Mouse (Mus musculus): ENCODE results near the gene Slc9a3r2.
"Not testable (repeated sequence)": the region's sequence is repeated elsewhere in the genome, so short reads cannot be mapped to it uniquely, and the experiment has no call there.

The Slc9a3r2 gene

DNA sequence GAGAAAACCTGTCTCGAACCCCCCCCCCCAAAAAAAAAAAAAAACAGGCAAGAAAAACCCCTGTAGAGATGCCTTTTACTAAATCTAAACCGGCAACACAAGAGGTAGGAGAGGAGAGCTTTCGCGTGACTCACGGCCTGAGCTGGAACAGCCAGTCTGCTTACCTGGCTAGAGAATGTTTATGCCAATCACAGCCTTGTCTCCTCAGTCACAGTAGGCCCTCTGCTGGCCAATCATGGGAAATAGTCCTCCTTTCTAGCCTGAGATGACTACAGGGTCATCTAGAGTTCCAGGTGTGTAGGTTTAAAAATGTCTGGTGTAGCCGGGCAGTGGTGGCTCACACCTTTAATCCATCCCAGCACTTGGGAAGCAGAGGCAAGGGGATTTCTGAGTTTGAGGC is 17.3 kb upstream of the Slc9a3r2 start:
- CTCF ChIA-PET = no interaction called here

- CTCF ChIA-PET = not testable (repeated sequence)
These were observed 16.9 kb upstream of the Slc9a3r2 start for GRCm38 (mm10) chr17:24667011-24667410.

- CTCF ChIA-PET = no interaction called here
These were observed 8.1 kb upstream of the Slc9a3r2 start, which contains the start of gene Npw for GRCm38 (mm10) chr17:24658017-24658758. TSS of gene Npw (minus strand) at chr17:24658457.

DNA sequence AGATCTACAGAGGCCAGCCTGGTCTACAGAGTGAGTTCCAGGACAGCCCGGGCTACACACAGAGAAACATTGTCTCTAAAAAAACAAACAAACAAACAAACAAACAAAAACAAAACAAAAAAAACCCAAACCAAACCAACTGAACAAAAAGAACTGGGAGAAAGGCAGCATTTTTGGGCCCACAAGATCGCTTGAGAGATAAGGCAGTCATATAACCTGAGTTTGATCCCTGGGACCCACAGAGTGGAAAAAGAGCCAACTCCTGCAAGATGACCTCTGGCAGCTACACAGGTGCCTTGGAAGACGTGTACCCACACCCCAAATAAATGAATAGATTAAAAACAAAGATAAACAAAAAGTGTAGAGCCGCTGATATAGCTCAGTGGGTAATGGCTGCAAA is 4.8 kb upstream of the Slc9a3r2 start:
- CTCF ChIA-PET = interaction anchor here (0.7 kb wide), 1 partner anchor 15 kb away, joined by 3 read pairs; no protein-coding TSS in a partner anchor

GRCm38 (mm10) chr17:24653967-24654710 is 4.0 kb upstream of the Slc9a3r2 start:
- CTCF ChIA-PET = interaction anchor here (0.6 to 0.9 kb wide), 2 partner anchors 159 to 161 kb away, joined by 3 to 7 read pairs; no protein-coding TSS in a partner anchor

DNA sequence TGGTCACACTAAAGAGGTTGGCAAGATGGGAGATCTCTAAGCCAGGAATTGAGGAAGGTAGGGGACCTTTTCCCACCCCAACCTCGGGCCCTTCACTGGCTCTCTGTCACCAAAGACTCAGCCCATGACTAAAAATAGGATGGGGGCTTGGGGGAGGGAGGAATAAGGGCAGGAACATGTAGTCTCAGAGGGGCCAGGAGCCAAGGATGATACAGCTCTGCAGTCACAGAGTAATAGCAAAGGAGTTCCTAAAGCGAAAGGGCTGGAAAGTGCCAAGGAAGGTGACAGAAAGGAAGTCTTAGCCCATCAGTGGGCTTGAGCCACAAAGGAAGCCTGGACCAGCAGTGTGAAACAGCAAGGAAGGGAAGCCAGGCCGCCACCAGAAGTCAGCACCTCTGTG is 1.7 kb upstream of the Slc9a3r2 start:
- CTCF ChIA-PET = no interaction called here

GRCm38 (mm10) chr17:24650766-24651165 is 639 bp upstream of the Slc9a3r2 start:
- CTCF ChIA-PET = no interaction called here

- CTCF ChIA-PET = no interaction called here
These were observed 502 bp downstream of the Slc9a3r2 start for GRCm38 (mm10) chr17:24649581-24650069.

GRCm38 (mm10) chr17:24648731-24649377 is 1.3 kb downstream of the Slc9a3r2 start:
- CTCF ChIA-PET = no interaction called here

DNA sequence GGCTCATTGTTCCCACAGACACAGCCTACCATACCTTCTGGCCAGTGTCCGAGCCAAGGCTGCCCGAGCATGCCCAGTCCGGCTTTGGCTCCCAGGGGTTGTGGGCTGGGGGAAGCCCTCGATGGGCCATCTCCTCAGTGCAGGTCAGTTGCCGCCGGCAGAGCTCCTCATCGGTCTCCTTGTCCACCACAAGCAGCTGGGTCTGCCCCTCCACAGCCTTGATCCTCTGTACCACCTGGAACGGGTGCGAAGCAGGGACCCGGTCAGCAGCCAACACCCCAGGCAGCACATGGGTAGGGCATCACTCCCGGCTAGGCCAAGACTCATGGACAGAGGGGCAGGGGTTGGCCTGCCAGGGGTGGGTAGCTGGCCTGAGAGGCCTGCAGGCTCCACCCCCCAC is 2.6 kb downstream of the Slc9a3r2 start:
- CTCF ChIA-PET = no interaction called here

DNA sequence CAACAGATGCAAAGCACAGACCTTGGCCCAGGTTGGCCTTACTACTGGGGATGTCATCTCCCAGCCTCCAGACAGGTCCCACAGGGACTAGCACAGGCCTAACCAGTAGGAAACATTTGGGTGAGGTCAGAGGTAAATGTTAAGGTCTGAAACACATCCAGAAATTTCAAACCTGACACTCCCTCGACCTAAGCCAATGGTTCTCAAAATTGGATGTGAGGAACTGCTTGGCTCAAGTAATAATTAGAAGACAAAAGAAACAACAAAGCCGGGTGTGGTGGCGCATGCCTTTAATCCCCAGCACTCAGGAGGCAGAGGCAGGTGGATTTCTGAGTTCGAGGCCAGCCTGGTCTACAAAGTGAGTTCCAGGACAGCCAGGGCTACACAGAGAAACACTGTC is 3.7 kb downstream of the Slc9a3r2 start:
- CTCF ChIA-PET = no interaction called here

DNA sequence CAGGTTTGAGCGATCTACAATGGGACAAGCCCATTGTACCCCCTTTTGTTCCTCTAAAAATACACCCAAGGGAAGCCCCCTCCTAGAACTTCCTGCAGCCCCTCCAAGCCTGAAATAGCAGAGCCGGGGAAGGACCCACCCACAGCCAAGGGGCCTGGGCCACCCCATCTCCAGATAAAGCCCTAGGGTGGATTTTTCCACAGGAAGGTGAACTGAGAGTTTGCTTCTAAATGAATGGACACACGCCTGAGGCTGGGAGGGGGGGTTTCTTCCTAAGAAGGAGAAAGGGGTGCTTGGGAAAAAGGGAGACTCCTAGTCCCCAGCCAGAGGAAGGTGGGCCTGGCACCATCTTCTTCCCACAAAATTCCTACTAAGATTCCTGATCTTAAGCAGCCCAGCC is 4.2 kb downstream of the Slc9a3r2 start:
- CTCF ChIA-PET = no interaction called here

DNA sequence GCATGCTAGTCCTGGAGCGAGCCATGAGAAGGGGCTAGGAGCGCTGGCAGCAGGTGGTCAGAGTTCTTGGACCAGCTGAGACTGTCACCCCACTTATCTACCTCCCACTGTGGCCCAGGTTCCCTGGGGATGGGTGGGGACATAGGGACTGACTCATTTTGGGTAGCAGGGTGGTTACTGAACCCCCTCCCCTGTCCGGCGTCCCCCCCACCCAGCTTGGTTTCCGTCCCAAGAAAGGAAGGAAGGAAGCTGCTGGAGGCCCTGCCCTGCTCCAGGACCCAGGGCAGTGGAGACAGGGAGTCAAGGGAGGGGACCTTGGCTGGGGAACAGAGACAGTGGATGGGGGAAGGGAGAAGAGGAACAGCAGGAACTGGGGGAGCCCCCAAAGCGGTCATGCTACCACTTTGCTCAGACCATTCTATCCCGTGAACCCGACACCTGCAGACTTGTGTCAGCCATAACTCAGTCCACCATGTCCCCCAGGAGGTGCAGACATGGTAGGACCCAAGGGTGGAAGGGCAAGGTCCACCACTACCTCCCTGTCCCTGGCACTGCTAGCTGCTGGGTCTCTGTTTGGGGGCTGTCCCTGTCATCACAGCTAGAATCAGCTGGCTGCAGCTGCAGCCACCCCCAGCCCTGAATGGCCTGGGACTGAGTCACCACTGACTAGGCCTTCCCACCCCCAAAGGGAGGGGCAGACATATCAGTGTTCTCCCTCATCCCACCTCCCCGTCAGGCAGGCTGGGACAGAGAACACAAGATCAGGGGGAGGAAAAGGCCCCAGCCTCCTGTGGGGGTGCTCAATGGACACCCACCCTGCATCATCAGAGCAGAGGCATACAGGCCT is 5.0 kb downstream of the Slc9a3r2 start:
- CTCF ChIA-PET = no interaction called here

GRCm38 (mm10) chr17:24644030-24644715 is 6.0 kb downstream of the Slc9a3r2 start:
- CTCF ChIA-PET = interaction anchor here (1.1 kb wide), 1 partner anchor 19 kb away, joined by 3 read pairs; no protein-coding TSS in a partner anchor

DNA sequence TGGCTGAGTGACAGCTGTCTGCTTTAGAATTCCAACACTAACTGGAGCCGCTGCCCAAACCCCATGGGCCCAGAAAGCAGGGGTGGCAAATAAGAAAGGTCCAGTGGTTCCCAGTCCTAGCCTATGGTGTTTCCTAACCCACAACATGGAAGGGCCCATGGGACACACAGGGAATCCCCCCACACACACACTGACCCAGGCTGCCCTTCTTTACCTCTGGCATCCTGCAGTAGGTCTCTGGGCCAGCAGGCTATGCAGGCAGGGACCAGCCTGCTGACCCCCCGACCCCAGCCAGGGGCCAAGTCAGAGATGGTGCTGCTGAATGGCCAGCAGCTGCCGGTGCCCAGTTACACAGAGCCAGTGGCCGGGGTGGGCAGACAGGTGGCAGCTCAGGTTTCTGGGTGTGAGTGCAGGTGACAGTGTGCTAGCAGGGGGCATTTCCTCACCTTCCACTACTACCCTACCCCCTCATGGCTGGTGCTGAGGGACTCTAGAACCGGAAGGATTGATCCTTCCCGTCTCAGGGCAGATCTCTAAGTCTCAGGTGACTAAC is 7.3 kb downstream of the Slc9a3r2 start:
- CTCF ChIA-PET = interaction anchor here (1.1 kb wide), 1 partner anchor 20 kb away, joined by 3 read pairs; no protein-coding TSS in a partner anchor

DNA sequence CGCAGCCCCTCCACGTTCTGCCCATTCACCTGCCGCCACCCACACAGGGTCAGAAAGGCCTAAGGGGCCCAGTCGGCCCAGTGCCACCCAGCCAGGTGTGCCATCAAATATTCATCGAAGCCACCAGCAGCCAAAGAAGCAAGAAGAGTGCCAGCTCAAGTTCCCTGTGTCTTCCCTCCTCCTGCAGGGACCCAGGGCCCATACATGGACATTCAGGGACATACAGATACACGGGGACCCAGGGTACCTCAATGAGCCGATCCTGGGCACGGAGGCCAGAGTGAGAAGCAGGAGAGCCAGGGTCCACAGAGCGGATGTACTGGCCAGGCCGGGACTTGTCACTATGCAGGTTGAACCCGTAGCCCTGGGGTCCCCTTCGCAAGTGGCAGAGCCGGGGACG is 8.2 kb downstream of the Slc9a3r2 start:
- CTCF ChIA-PET = no interaction called here

- CTCF ChIA-PET = interaction anchor here (0.5 kb wide), 1 partner anchor 15 kb away, joined by 3 read pairs; no protein-coding TSS in a partner anchor
These were observed 9.5 kb downstream of the Slc9a3r2 start for GRCm38 (mm10) chr17:24640581-24640980.

- CTCF ChIA-PET = interaction anchor here (0.5 kb wide), 1 partner anchor 15 kb away, joined by 3 read pairs; no protein-coding TSS in a partner anchor
These were observed 10.0 kb downstream of the Slc9a3r2 start for GRCm38 (mm10) chr17:24640119-24640518.

DNA sequence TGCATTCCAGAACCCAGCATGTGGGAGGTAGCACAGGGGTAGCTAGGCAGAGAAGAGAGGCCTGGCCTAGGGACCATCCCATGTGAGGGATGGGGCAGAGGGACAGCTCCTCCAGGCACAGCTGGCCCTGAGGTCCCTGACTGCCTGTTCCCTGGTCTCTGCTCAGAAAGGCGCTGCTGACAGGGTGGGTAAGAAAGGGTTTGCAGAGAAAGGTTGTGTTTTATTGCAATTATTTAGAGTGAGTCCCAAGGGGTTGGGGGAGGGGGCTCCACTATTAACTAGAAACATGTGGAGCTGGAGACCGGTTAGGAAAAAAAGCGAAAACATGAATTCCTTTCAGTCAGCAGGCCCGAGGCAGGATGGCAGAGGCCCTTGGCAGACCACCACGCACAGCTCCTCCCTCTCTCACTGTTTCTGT is 10.5 kb downstream of the Slc9a3r2 start:
- CTCF ChIA-PET = no interaction called here

GRCm38 (mm10) chr17:24638840-24639239 is 11.3 kb downstream of the Slc9a3r2 start:
- CTCF ChIA-PET = interaction anchor here (0.7 kb wide), 1 partner anchor 214 kb away, joined by 3 read pairs; no protein-coding TSS in a partner anchor

All from spleen, embryonic (tissue).